Mouse (Mus musculus) hindbrain, postnatal 0 days (tissue): ENCODE measurements around the gene Cd24a. TPM values are rescaled to one million over a fixed set of nuclear protein-coding genes. Genes with fewer than 3 reads are reported as not detected.

Experiments
- ATAC-seq: fragments of 200-750 bp; cut with Nextera tagmentation; 2 replicates; pipeline ENCODE4 v1.8.0; 2017; ENCODE audit warnings: mild to moderate bottlenecking, moderate TSS enrichment, moderate library complexity
- DNase-seq: peaks from one replicate; pipeline ENCODE4 v3.0.0-alpha.2; 2015; ENCODE audit warnings: low spot score
- H3K27ac ChIP-seq: fragments of 300-500 bp; sonication (generic); 2 replicates; pipeline ENCODE4 v1.5.1; 2014; ENCODE audit warnings: mild to moderate bottlenecking
- H3K27me3 ChIP-seq: fragments of 300-500 bp; sonication (generic); 2 replicates; pipeline ENCODE4 v1.6.1; 2014; ENCODE audit warnings: low read length, mixed read lengths; ENCODE audit not compliant: insufficient read depth
- H3K36me3 ChIP-seq: fragments of 300-500 bp; sonication (generic); 2 replicates; pipeline ENCODE4 v1.6.1; 2014; ENCODE audit warnings: low read length, mixed read lengths; ENCODE audit not compliant: insufficient read depth
- H3K4me1 ChIP-seq: fragments of 300-500 bp; sonication (generic); 2 replicates; pipeline ENCODE4 v1.6.1; 2014; ENCODE audit warnings: antibody characterized with exemption, low read length, mixed read lengths; ENCODE audit not compliant: insufficient read depth
- H3K4me2 ChIP-seq: fragments of 300-500 bp; sonication (generic); 2 replicates; pipeline ENCODE4 v1.6.1; 2014; ENCODE audit warnings: low read depth, mild to moderate bottlenecking, low read length, moderate library complexity, mixed read lengths
- H3K4me3 ChIP-seq: fragments of 300-500 bp; sonication (generic); 2 replicates; pipeline ENCODE4 v1.5.1; 2014; ENCODE audit warnings: low read length
- H3K9ac ChIP-seq: fragments of 300-500 bp; sonication (generic); replicated peaks from 2 replicates; pipeline ENCODE4 v1.6.1; 2014; ENCODE audit warnings: mild to moderate bottlenecking, low read length, moderate library complexity, mixed read lengths
- H3K9me3 ChIP-seq: fragments of 300-500 bp; sonication (generic); 2 replicates; pipeline ENCODE4 v1.6.1; 2016; ENCODE audit warnings: low read length, mixed read lengths
- CTCF ChIP-seq: IDR thresholded peaks from 2 replicates; pipeline ENCODE4 v1.5.1; 2016; ENCODE audit warnings: antibody characterized with exemption, control low read depth, low read depth
- WGBS: fragments of 180-500 bp; shearing (Covaris S2); extraction: QIAGEN DNeasy Blood & Tissue Kit; methylation state at CpG from one replicate; pipeline ENCODE4 v1.1.7; 2014; 5-methylcytosine and 5-hydroxymethylcytosine counted together
- polyA plus RNA-seq: library from polyadenylated mRNA; unstranded; fragments of >200 nt; fragmentation: Nextera tagmentation; extraction: Ambion mirVana; gene quantifications from 2 replicates; pipeline ENCODE4 v1.2.1, GENCODE M21; 2015
- total RNA-seq: library from RNA; depleted of rRNA; stranded (reverse); fragments of >200 nt; gene quantifications from 2 replicates; pipeline ENCODE4 v1.2.3, GENCODE M21; 2014; rRNA removed

Gene Cd24a
- total RNA-seq (322 and 324 TPM in 2 replicates), polyA plus RNA-seq (258 and 286 TPM in 2 replicates)

DNA sequence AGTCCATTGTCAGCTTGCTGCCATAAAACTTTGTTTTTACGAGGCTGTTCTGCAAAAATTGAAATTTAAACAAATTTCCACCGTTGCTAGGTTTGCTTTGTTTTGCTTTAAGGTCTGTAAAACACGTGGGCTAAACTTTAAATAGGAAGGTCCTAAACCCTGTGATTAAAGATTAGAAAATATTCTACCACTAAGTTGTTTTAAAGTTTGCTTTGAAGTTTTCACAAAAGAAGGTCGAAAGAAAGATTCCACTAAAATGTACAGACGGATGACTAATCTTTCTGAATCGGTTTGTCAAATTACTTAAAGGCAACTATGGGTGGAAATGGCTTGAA lies at the start of gene Cd24a:
Gene Cd24a, plus strand, starts transcription at position 288 of the 335 bp plus-strand sequence.
- no peak for TF ChIP-seq CTCF
- Histone ChIP-seq H3K27me3 (no peaks in the 10 kb centered on the region), H3K27ac (peak within 1 kb of the TSS; percentile 87), H3K4me2 (peak within 1 kb of the TSS; percentile 94), H3K4me3 (peak within 1 kb of the TSS; percentile 62), H3K36me3 (no peaks in the 10 kb centered on the region), H3K4me1 (0 out of 2 replicates have a peak, but pooled peaks cover 3% of the 10 kb centered on the region), H3K9me3 (no peaks in the 10 kb centered on the region), H3K9ac (peak within 1 kb of the TSS; percentile 81)
- under 1% methylated on average over 6 of the region's 6 CpGs for WGBS
- DNase-seq: no peak
- ATAC-seq: no peak

DNA sequence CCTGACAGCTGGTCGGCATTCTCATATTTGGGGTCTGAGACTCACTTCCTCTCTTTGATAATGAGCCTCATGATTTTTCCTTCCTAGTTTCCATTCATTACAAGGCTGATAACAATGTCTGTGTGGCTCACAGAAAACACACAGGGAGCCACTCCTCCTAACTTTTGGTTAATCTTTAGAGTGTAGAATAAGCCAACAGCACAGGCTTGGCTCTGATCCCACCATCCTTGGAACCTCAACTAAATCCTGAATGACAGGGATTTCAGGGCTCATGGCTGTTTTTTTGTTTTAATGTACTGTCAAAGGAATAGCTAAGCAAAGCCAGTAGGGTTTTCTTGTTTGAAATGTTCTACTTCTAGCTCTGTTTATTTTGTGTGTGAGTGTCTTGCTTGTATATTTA lies 43.7 kb upstream of the Cd24a start:
- Histone ChIP-seq H3K27me3 (no peaks in the 10 kb centered on the region), H3K36me3 (peaks cover 25% of the 10 kb centered on the region; the same call in 1 of the 2 replicates), H3K9me3 (no peaks in the 10 kb centered on the region), H3K9ac (no peak overlapping the region), H3K4me2 (no peak overlapping the region), H3K4me1 (peaks cover under 1% of the 10 kb centered on the region; the same call in 1 of the 2 replicates), H3K4me3 (no peak overlapping the region), H3K27ac (no peak overlapping the region)
- TF ChIP-seq CTCF: no peak
- no peak for ATAC-seq
- WGBS: 76% methylated on average over 1 of the region's 1 CpGs
- DNase-seq: no peak

DNA sequence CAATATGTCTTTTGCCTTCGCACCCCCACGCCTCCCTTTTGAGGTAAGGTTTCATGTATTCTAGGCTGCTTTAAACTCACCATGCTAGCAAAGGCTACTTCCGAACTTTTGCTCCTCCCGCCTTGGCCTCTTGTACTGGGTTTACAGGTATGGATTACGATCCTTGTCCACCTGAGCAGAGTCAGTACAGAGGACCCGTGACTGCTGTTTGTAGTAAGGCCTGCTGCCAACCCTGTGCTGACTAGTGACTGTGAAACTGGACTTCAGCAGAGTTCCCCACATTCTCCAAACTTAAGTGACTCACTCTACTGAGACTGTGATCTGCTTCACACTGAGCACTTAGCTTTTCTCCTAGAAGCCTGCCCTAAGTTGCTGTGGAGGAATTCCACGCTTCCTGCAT lies 40.4 kb upstream of the Cd24a start:
- 0 out of 2 replicates have a peak, but pooled peaks cover 3% of the 10 kb centered on the region for H3K36me3 ChIP-seq
- DNase-seq (no peak), ATAC-seq (no peak)
- H3K4me1 ChIP-seq: peaks cover 7% of the 10 kb centered on the region
- no peak overlapping the region for H3K9ac ChIP-seq
- H3K27ac ChIP-seq: no peak overlapping the region
- 95% methylated on average over 7 of the region's 7 CpGs for WGBS
- no peak overlapping the region for H3K4me3 ChIP-seq
- no peak for TF ChIP-seq CTCF
- H3K4me2 ChIP-seq: no peak overlapping the region
- no peaks in the 10 kb centered on the region for H3K27me3 ChIP-seq
- no peaks in the 10 kb centered on the region for H3K9me3 ChIP-seq

- WGBS: 85% methylated on average over 5 of the region's 5 CpGs
Observed at GRCm38 (mm10) chr10:43538831-43539230, 39.3 kb upstream of the Cd24a start.

GRCm38 (mm10) chr10:43539746-43540310 lies 38.3 kb upstream of the Cd24a start:
- H3K27me3 ChIP-seq: no peaks in the 10 kb centered on the region
- no peak for ATAC-seq
- H3K9me3 ChIP-seq: no peaks in the 10 kb centered on the region
- peaks cover 7% of the 10 kb centered on the region for H3K4me1 ChIP-seq
- no peak for TF ChIP-seq CTCF
- peak overlapping the region; percentile 73 for H3K9ac ChIP-seq
- H3K4me3 ChIP-seq: peak overlapping the region; percentile 75
- no peak overlapping the region for H3K27ac ChIP-seq
- H3K4me2 ChIP-seq: peak overlapping the region; percentile 52
- peak; percentile 13 for DNase-seq
- H3K36me3 ChIP-seq: 0 out of 2 replicates have a peak, but pooled peaks cover 3% of the 10 kb centered on the region
- WGBS: 20% methylated on average over 12 of the region's 12 CpGs

More at GRCm38 (mm10) chr10:43538831-43539230, 39.3 kb upstream of the Cd24a start:
- H3K27me3 ChIP-seq: no peaks in the 10 kb centered on the region
- H3K9ac ChIP-seq: no peak overlapping the region
- H3K4me1 ChIP-seq: peaks cover 7% of the 10 kb centered on the region
- H3K27ac ChIP-seq: no peak overlapping the region
- no peak for TF ChIP-seq CTCF
- ATAC-seq (no peak), DNase-seq (no peak)
- no peak overlapping the region for H3K4me2 ChIP-seq
- no peak overlapping the region for H3K4me3 ChIP-seq
- no peaks in the 10 kb centered on the region for H3K9me3 ChIP-seq
- 0 out of 2 replicates have a peak, but pooled peaks cover 3% of the 10 kb centered on the region for H3K36me3 ChIP-seq

- peak within 1 kb of the TSS; percentile 78 for H3K27ac ChIP-seq
- peak; percentile 97 for DNase-seq
- 1% methylated on average over 41 of the region's 56 CpGs for WGBS
- peak; percentile 86 for TF ChIP-seq CTCF
- 0 out of 2 replicates have a peak, but pooled peaks cover 3% of the 10 kb centered on the region for H3K36me3 ChIP-seq
- peak within 1 kb of the TSS; percentile 73 for H3K9ac ChIP-seq
- H3K4me2 ChIP-seq: peak within 1 kb of the TSS; percentile 52
- H3K4me1 ChIP-seq: peaks cover 7% of the 10 kb centered on the region
- no peaks in the 10 kb centered on the region for H3K27me3 ChIP-seq
- peak; percentile 99 for ATAC-seq
- H3K4me3 ChIP-seq: peak within 1 kb of the TSS; percentile 75
- no peaks in the 10 kb centered on the region for H3K9me3 ChIP-seq
Observed at GRCm38 (mm10) chr10:43540442-43541152, 37.5 kb upstream of the Cd24a start, which contains the start of gene 1700021F05Rik. TSS of gene 1700021F05Rik (minus strand) at chr10:43540994.
